Mouse (Mus musculus) embryo, embryonic 9.5 days (tissue): ENCODE data around the gene Acvr1.
A peak's percentile ranks its signal among the peaks of the same experiment; 100 is the strongest.

ENCODE experiments used
- DNase-seq: peaks from one replicate; pipeline ENCODE4 v3.0.0-alpha.2; 2017; ENCODE audit errors: extremely low spot score

Gene Acvr1

GRCm38 (mm10) chr2:58557045-58557845 is 9.7 kb downstream of the Acvr1 start:
- DNase-seq, result no peak

- no peak for DNase-seq
Measured at GRCm38 (mm10) chr2:58552296-58552695, 14.7 kb downstream of the Acvr1 start.

GRCm38 (mm10) chr2:58551866-58552265 is 15.1 kb downstream of the Acvr1 start:
- peak; percentile 22 for DNase-seq

GRCm38 (mm10) chr2:58550488-58550887 is 16.5 kb downstream of the Acvr1 start:
- no peak for DNase-seq

- no peak for DNase-seq
Measured at GRCm38 (mm10) chr2:58549960-58550359, 17.0 kb downstream of the Acvr1 start.

- no peak for DNase-seq
Measured at GRCm38 (mm10) chr2:58548943-58549342, 18.0 kb downstream of the Acvr1 start.

- no peak for DNase-seq
Measured at GRCm38 (mm10) chr2:58546264-58546663, 20.7 kb downstream of the Acvr1 start.

GRCm38 (mm10) chr2:58544368-58544767 is 22.6 kb downstream of the Acvr1 start:
- no peak for DNase-seq

- no peak for DNase-seq
Measured at GRCm38 (mm10) chr2:58543252-58543651, 23.7 kb downstream of the Acvr1 start.

- no peak for DNase-seq
Measured at GRCm38 (mm10) chr2:58538196-58538595, 28.8 kb downstream of the Acvr1 start.

- DNase-seq, result no peak
Measured at GRCm38 (mm10) chr2:58536796-58537195, 30.2 kb downstream of the Acvr1 start.

- no peak for DNase-seq
Measured at GRCm38 (mm10) chr2:58535233-58535632, 31.7 kb downstream of the Acvr1 start.

GRCm38 (mm10) chr2:58534379-58534778 is 32.6 kb downstream of the Acvr1 start:
- DNase-seq, result no peak

GRCm38 (mm10) chr2:58533521-58534001 is 33.4 kb downstream of the Acvr1 start:
- DNase-seq, result peak; percentile 32

GRCm38 (mm10) chr2:58532260-58532850 is 34.6 kb downstream of the Acvr1 start:
- DNase-seq, result peak; percentile 79

GRCm38 (mm10) chr2:58530521-58530920 is 36.4 kb downstream of the Acvr1 start:
- no peak for DNase-seq

GRCm38 (mm10) chr2:58529860-58530440 is 37.0 kb downstream of the Acvr1 start:
- DNase-seq, result no peak

- DNase-seq, result no peak
Measured at GRCm38 (mm10) chr2:58529384-58529783, 37.6 kb downstream of the Acvr1 start.

GRCm38 (mm10) chr2:58527786-58528185 is 39.2 kb downstream of the Acvr1 start:
- DNase-seq, result no peak

GRCm38 (mm10) chr2:58524356-58524755 is 42.6 kb downstream of the Acvr1 start:
- DNase-seq, result no peak

- no peak for DNase-seq
Measured at GRCm38 (mm10) chr2:58523894-58524293, 43.1 kb downstream of the Acvr1 start.

GRCm38 (mm10) chr2:58523097-58523496 is 43.9 kb downstream of the Acvr1 start:
- DNase-seq, result no peak

GRCm38 (mm10) chr2:58521621-58522020 is 45.3 kb downstream of the Acvr1 start:
- DNase-seq, result no peak
